Mouse (Mus musculus): ENCODE data around the gene Drd4.

GRCm38 (mm10) chr7:141302702-141303268 lies 11.0 kb downstream of the Drd4 start:
- TF ChIP-seq CHD2 (IDR thresholded peaks at IDR 0.05; ENCODE audit: low read length) (no peak), CTCF (conservative IDR thresholded peaks at IDR 0.05 in 1 of 2, IDR thresholded peaks at IDR 0.05 in 1 of 2; ENCODE audit: low read depth in 2 of 2, low read length in 2 of 2) (no peak)
